Mouse (Mus musculus): Measurements from ENCODE around the gene Scube3. TPM values are rescaled to one million over a fixed set of nuclear protein-coding genes. Genes with fewer than 3 reads are reported as not detected.

Gene Scube3
- polyA plus RNA-seq, 1 experiment from 2014 or later, result 6.9 TPM

GRCm38 (mm10) chr17:28112266-28112665, 29.7 kb upstream of the Scube3 start:
- no peak overlapping the region for H3K4me3 ChIP-seq
- no peak overlapping the region for H3K27ac ChIP-seq
- H3K27me3 ChIP-seq, result no peaks in the 10 kb centered on the region
- H3K4me2 ChIP-seq, result no peak overlapping the region
- H3K4me1 ChIP-seq, result peaks cover 6% of the 10 kb centered on the region
- no peak overlapping the region for H3K9ac ChIP-seq
- WGBS, result 87% methylated on average over 8 of the region's 8 CpGs
- no peak for ATAC-seq (ENCODE audit: insufficient number of reproducible peaks, low FRiP score, low TSS enrichment, low read depth)
- no peaks in the 10 kb centered on the region for H3K9me3 ChIP-seq
- H3K36me3 ChIP-seq, result no peaks in the 10 kb centered on the region

GRCm38 (mm10) chr17:28116335-28116734, 25.6 kb upstream of the Scube3 start:
- H3K9ac ChIP-seq, result no peak overlapping the region
- H3K27ac ChIP-seq, result no peak overlapping the region
- ATAC-seq (ENCODE audit: insufficient number of reproducible peaks, low FRiP score, low TSS enrichment, low read depth), result no peak
- H3K9me3 ChIP-seq, result no peaks in the 10 kb centered on the region
- no peaks in the 10 kb centered on the region for H3K27me3 ChIP-seq
- no peaks in the 10 kb centered on the region for H3K36me3 ChIP-seq
- H3K4me3 ChIP-seq, result no peak overlapping the region
- 84% methylated on average over 9 of the region's 9 CpGs for WGBS
- no peak overlapping the region for H3K4me2 ChIP-seq
- peaks cover 4% of the 10 kb centered on the region; the same call in 1 of the 2 replicates for H3K4me1 ChIP-seq

GRCm38 (mm10) chr17:28117451-28118209, 24.3 kb upstream of the Scube3 start:
- Histone ChIP-seq H3K9ac (no peak overlapping the region), H3K36me3 (no peaks in the 10 kb centered on the region), H3K4me3 (no peak overlapping the region), H3K27me3 (no peaks in the 10 kb centered on the region), H3K9me3 (no peaks in the 10 kb centered on the region), H3K4me1 (peaks cover 4% of the 10 kb centered on the region; the same call in 1 of the 2 replicates), H3K4me2 (no peak overlapping the region), H3K27ac (no peak overlapping the region)
- 45% methylated on average over 19 of the region's 19 CpGs for WGBS
- ATAC-seq (ENCODE audit: insufficient number of reproducible peaks, low FRiP score, low TSS enrichment, low read depth), result no peak

- Histone ChIP-seq H3K4me3 (no peak overlapping the region), H3K9me3 (no peaks in the 10 kb centered on the region), H3K27ac (no peak overlapping the region), H3K27me3 (no peaks in the 10 kb centered on the region), H3K4me2 (no peak overlapping the region), H3K9ac (no peak overlapping the region), H3K36me3 (no peaks in the 10 kb centered on the region), H3K4me1 (peaks cover 7% of the 10 kb centered on the region; the same call in 1 of the 2 replicates)
- WGBS, result 85% methylated on average over 5 of the region's 5 CpGs
- ATAC-seq (ENCODE audit: insufficient number of reproducible peaks, low FRiP score, low TSS enrichment, low read depth), result no peak
Observed at GRCm38 (mm10) chr17:28120460-28120859, 21.5 kb upstream of the Scube3 start.

- Histone ChIP-seq H3K36me3 (no peaks in the 10 kb centered on the region), H3K9me3 (no peaks in the 10 kb centered on the region), H3K4me1 (peaks cover 7% of the 10 kb centered on the region; the same call in 1 of the 2 replicates), H3K27ac (no peak overlapping the region), H3K4me3 (no peak overlapping the region), H3K9ac (no peak overlapping the region), H3K27me3 (no peaks in the 10 kb centered on the region), H3K4me2 (no peak overlapping the region)
- WGBS, result 59% methylated on average over 13 of the region's 13 CpGs
- ATAC-seq (ENCODE audit: insufficient number of reproducible peaks, low FRiP score, low TSS enrichment, low read depth), result no peak
Observed at GRCm38 (mm10) chr17:28122949-28123348, 19.0 kb upstream of the Scube3 start.

- Histone ChIP-seq H3K9me3 (no peaks in the 10 kb centered on the region), H3K36me3 (no peaks in the 10 kb centered on the region), H3K4me1 (peaks cover 7% of the 10 kb centered on the region; the same call in 1 of the 2 replicates), H3K9ac (no peak overlapping the region), H3K27me3 (no peaks in the 10 kb centered on the region), H3K4me2 (no peak overlapping the region), H3K27ac (no peak overlapping the region), H3K4me3 (no peak overlapping the region)
- no peak for ATAC-seq (ENCODE audit: insufficient number of reproducible peaks, low FRiP score, low TSS enrichment, low read depth)
- WGBS, result 68% methylated on average over 7 of the region's 7 CpGs
Observed at GRCm38 (mm10) chr17:28123627-28124026, 18.3 kb upstream of the Scube3 start.

GRCm38 (mm10) chr17:28124368-28124767, 17.6 kb upstream of the Scube3 start:
- Histone ChIP-seq H3K4me3 (no peak overlapping the region), H3K27ac (no peak overlapping the region), H3K36me3 (no peaks in the 10 kb centered on the region), H3K9me3 (no peaks in the 10 kb centered on the region), H3K27me3 (no peaks in the 10 kb centered on the region), H3K9ac (no peak overlapping the region), H3K4me2 (no peak overlapping the region), H3K4me1 (peaks cover 7% of the 10 kb centered on the region; the same call in 1 of the 2 replicates)
- 49% methylated on average over 8 of the region's 8 CpGs for WGBS
- no peak for ATAC-seq (ENCODE audit: insufficient number of reproducible peaks, low FRiP score, low TSS enrichment, low read depth)

- Histone ChIP-seq H3K36me3 (no peaks in the 10 kb centered on the region), H3K4me2 (no peak overlapping the region), H3K27ac (no peak overlapping the region), H3K27me3 (0 out of 2 replicates have a peak, but pooled peaks cover 3% of the 10 kb centered on the region), H3K9me3 (no peaks in the 10 kb centered on the region), H3K4me3 (no peak overlapping the region), H3K9ac (no peak overlapping the region), H3K4me1 (peaks cover 6% of the 10 kb centered on the region)
- no peak for ATAC-seq (ENCODE audit: insufficient number of reproducible peaks, low FRiP score, low TSS enrichment, low read depth)
- WGBS, result 90% methylated on average over 5 of the region's 5 CpGs
Observed at GRCm38 (mm10) chr17:28129796-28130195, 12.1 kb upstream of the Scube3 start.

GRCm38 (mm10) chr17:28130391-28131125, 11.4 kb upstream of the Scube3 start:
- H3K4me1 ChIP-seq, result peaks cover 6% of the 10 kb centered on the region
- no peak overlapping the region for H3K4me2 ChIP-seq
- WGBS, result 71% methylated on average over 5 of the region's 5 CpGs
- H3K36me3 ChIP-seq, result no peaks in the 10 kb centered on the region
- no peak overlapping the region for H3K27ac ChIP-seq
- no peak overlapping the region for H3K4me3 ChIP-seq
- H3K27me3 ChIP-seq, result 0 out of 2 replicates have a peak, but pooled peaks cover 3% of the 10 kb centered on the region
- ATAC-seq (ENCODE audit: insufficient number of reproducible peaks, low FRiP score, low TSS enrichment, low read depth), result no peak
- no peaks in the 10 kb centered on the region for H3K9me3 ChIP-seq
- H3K9ac ChIP-seq, result no peak overlapping the region

GRCm38 (mm10) chr17:28131156-28131555, 10.8 kb upstream of the Scube3 start:
- H3K9me3 ChIP-seq, result no peaks in the 10 kb centered on the region
- no peak overlapping the region for H3K9ac ChIP-seq
- ATAC-seq (ENCODE audit: insufficient number of reproducible peaks, low FRiP score, low TSS enrichment, low read depth), result no peak
- peaks cover 6% of the 10 kb centered on the region for H3K4me1 ChIP-seq
- no peak overlapping the region for H3K4me2 ChIP-seq
- 0 out of 2 replicates have a peak overlapping the region, but pooled peaks have one; percentile 24 for H3K27ac ChIP-seq
- H3K27me3 ChIP-seq, result 0 out of 2 replicates have a peak, but pooled peaks cover 3% of the 10 kb centered on the region
- no peak overlapping the region for H3K4me3 ChIP-seq
- H3K36me3 ChIP-seq, result no peaks in the 10 kb centered on the region

- Histone ChIP-seq H3K4me3 (peak overlapping the region; percentile 5; the same call in 1 of the 2 replicates), H3K9me3 (no peaks in the 10 kb centered on the region), H3K27ac (no peak overlapping the region), H3K9ac (no peak overlapping the region), H3K4me2 (peak overlapping the region; percentile 27; the same call in 1 of the 2 replicates), H3K36me3 (no peaks in the 10 kb centered on the region), H3K4me1 (peaks cover 6% of the 10 kb centered on the region), H3K27me3 (0 out of 2 replicates have a peak, but pooled peaks cover 3% of the 10 kb centered on the region)
- no peak for ATAC-seq (ENCODE audit: insufficient number of reproducible peaks, low FRiP score, low TSS enrichment, low read depth)
- WGBS, result 4% methylated on average over 14 of the region's 14 CpGs
Observed at GRCm38 (mm10) chr17:28133193-28133592, 8.7 kb upstream of the Scube3 start.

- no peak overlapping the region for H3K4me2 ChIP-seq
- no peak overlapping the region for H3K9ac ChIP-seq
- H3K27ac ChIP-seq, result no peak overlapping the region
- 33% methylated on average over 3 of the region's 3 CpGs for WGBS
- no peak for ATAC-seq (ENCODE audit: insufficient number of reproducible peaks, low FRiP score, low TSS enrichment, low read depth)
- no peak overlapping the region for H3K4me3 ChIP-seq
- no peaks in the 10 kb centered on the region for H3K9me3 ChIP-seq
- H3K4me1 ChIP-seq, result peaks cover 8% of the 10 kb centered on the region
- no peaks in the 10 kb centered on the region for H3K36me3 ChIP-seq
- H3K27me3 ChIP-seq, result 0 out of 2 replicates have a peak, but pooled peaks cover 9% of the 10 kb centered on the region
Observed at GRCm38 (mm10) chr17:28135496-28135895, 6.4 kb upstream of the Scube3 start.
